Mouse (Mus musculus): Measurements from ENCODE around the gene Mdh2. TPM values are rescaled to one million over a fixed set of nuclear protein-coding genes. Genes with fewer than 3 reads are reported as not detected.

The Mdh2 gene
- polyA plus RNA-seq, 1 experiment from 2014 or later = 496 TPM

DNA sequence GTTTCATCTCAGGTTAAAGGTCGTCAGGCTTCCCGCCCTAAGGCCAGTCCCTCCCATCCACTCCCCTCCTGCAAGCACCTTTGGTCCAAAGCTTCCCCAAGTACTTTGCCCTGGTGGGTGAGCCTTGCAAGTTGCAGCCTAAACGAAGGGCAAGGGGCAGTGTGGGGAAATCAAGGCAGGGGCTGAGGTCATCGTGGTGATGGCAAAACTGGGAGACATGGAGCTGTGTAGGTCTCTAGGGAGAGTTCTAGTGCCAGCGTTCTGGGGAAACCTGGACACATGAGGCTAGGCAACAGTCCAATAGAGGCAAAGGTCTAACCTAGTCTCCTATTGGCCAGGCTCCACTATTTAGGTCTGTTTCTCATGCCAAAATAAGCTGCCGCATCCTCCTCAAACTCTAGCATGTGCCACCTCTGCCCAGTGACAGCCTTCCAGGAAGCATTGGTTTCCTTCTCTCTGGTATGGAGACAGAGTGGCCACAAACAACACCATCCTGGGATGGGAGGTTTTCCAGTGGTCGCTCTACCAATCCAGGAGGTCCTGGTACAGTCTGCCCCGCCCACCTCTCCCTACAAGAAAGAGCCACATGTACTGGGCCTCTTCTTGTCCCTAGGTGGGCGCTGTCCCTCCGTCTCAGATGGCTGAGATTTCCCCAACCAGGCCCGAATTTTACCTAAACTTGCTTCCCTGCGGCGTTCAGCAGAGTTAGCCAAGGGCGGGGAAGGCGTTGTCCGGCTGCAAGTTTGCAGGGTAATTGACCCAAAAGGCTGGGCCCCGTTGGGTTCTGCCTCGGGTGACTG lies 35.1 kb upstream of the Mdh2 start:
- H3K36me3 ChIP-seq = 0 out of 2 replicates have a peak, but pooled peaks cover 6% of the 10 kb centered on the region

DNA sequence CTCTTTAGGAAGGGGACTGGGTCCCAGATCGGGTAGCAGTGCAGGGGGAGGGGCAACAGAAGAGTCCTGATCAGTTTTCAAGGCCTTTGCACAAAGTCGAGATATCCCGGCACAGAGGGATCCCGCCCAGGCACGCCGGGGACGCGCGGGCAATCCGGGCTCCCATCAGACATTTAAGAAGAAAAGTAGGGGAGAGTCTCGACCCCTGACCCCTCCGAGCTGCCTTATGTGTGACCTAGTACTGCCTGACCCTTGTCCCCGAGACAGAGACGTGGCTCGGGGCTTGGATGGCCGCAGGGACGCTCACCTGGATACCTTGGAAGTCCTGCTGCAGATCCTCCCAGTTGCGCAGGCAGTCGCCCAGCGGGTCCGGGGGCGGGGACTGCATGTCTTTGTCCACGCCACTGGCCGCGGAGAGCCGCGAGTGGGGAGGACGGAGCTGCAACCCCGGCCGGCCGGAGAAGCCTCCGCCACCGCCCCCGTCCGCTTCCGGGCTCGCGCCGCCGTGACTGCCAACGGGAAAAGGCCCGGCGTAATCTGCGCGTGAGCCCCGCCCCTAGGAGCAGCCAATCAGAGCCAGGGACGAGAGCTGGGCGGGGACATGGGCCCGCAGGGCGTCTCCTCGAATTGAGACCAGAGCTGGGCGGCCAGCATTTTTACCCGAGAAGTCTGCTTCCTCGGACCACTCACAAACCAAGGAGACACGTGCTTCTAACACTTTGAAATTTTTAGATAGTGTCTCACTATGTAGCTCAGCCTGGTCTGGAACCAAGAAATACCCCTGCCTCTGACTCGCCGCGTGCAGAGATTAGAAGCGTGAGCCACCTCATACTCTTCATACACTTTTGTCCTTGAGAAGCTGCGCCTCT lies 34.3 kb upstream of the Mdh2 start, which contains the start of gene Tmem120a:
TSS of gene Tmem120a (minus strand) at position 708 of the 869 bp plus-strand sequence.
- H3K4me3 ChIP-seq (replicated peaks) = peak within 1 kb of the TSS; percentile 92
- under 1% methylated on average over 59 of the region's 60 CpGs for WGBS
- ATAC-seq (ENCODE audit: insufficient read depth, low FRiP score, low read depth) = peak; percentile 95
- peak within 1 kb of the TSS; percentile 71 for H3K9ac ChIP-seq
- 0 out of 2 replicates have a peak, but pooled peaks cover 6% of the 10 kb centered on the region for H3K36me3 ChIP-seq
- H3K9me3 ChIP-seq = 0 out of 2 replicates have a peak, but pooled peaks cover 3% of the 10 kb centered on the region
- peak within 1 kb of the TSS; percentile 70; the same call in 1 of the 2 replicates for H3K27ac ChIP-seq
- H3K4me1 ChIP-seq = peaks cover 18% of the 10 kb centered on the region
- no peaks in the 10 kb centered on the region for H3K27me3 ChIP-seq (replicated peaks)
- peak within 1 kb of the TSS; percentile 79 for H3K4me2 ChIP-seq

More for the DNA sequence above, 35.1 kb upstream of the Mdh2 start:
- no peak overlapping the region for H3K27ac ChIP-seq
- peak overlapping the region; percentile 71; the same call in 1 of the 2 replicates for H3K9ac ChIP-seq
- peaks cover 18% of the 10 kb centered on the region for H3K4me1 ChIP-seq
- 22% methylated on average over 18 of the region's 18 CpGs for WGBS
- H3K4me2 ChIP-seq = peak overlapping the region; percentile 79
- no peak for ATAC-seq (ENCODE audit: insufficient read depth, low FRiP score, low read depth)
- no peaks in the 10 kb centered on the region for H3K27me3 ChIP-seq (replicated peaks)
- peak overlapping the region; percentile 92 for H3K4me3 ChIP-seq (replicated peaks)
- H3K9me3 ChIP-seq = 0 out of 2 replicates have a peak, but pooled peaks cover 3% of the 10 kb centered on the region

- Histone ChIP-seq H3K4me3 (replicated peaks) (peak overlapping the region; percentile 92), H3K27me3 (replicated peaks) (no peaks in the 10 kb centered on the region), H3K4me1 (peaks cover 18% of the 10 kb centered on the region), H3K9me3 (0 out of 2 replicates have a peak, but pooled peaks cover 3% of the 10 kb centered on the region), H3K4me2 (peak overlapping the region; percentile 79), H3K27ac (no peak overlapping the region; the same call in 1 of the 2 replicates), H3K9ac (peak overlapping the region; percentile 29; the same call in 1 of the 2 replicates), H3K36me3 (0 out of 2 replicates have a peak, but pooled peaks cover 6% of the 10 kb centered on the region)
- no peak for ATAC-seq (ENCODE audit: insufficient read depth, low FRiP score, low read depth)
- 13% methylated on average over 12 of the region's 12 CpGs for WGBS
Observed at GRCm38 (mm10) chr5:135744742-135745141, 33.5 kb upstream of the Mdh2 start.

- no peak overlapping the region for H3K9ac ChIP-seq
- H3K4me3 ChIP-seq (replicated peaks) = no peak overlapping the region
- no peak overlapping the region for H3K4me2 ChIP-seq
- no peaks in the 10 kb centered on the region for H3K27me3 ChIP-seq (replicated peaks)
- H3K27ac ChIP-seq = no peak overlapping the region
- H3K36me3 ChIP-seq = no peaks in the 10 kb centered on the region
- WGBS = 67% methylated on average over 1 of the region's 1 CpGs
- H3K9me3 ChIP-seq = 0 out of 2 replicates have a peak, but pooled peaks cover 3% of the 10 kb centered on the region
- H3K4me1 ChIP-seq = no peaks in the 10 kb centered on the region
- ATAC-seq (ENCODE audit: insufficient read depth, low FRiP score, low read depth) = no peak
Observed at GRCm38 (mm10) chr5:135751041-135751440, 27.2 kb upstream of the Mdh2 start.

- H3K27ac ChIP-seq = no peak overlapping the region
- H3K9ac ChIP-seq = no peak overlapping the region
- 0 out of 2 replicates have a peak, but pooled peaks cover 3% of the 10 kb centered on the region for H3K9me3 ChIP-seq
- H3K4me1 ChIP-seq = no peaks in the 10 kb centered on the region
- no peak overlapping the region for H3K4me3 ChIP-seq (replicated peaks)
- no peak overlapping the region for H3K4me2 ChIP-seq
- no peak for ATAC-seq (ENCODE audit: insufficient read depth, low FRiP score, low read depth)
- H3K36me3 ChIP-seq = no peaks in the 10 kb centered on the region
- no peaks in the 10 kb centered on the region for H3K27me3 ChIP-seq (replicated peaks)
- 72% methylated on average over 2 of the region's 2 CpGs for WGBS
Observed at GRCm38 (mm10) chr5:135751595-135751994, 26.7 kb upstream of the Mdh2 start.

GRCm38 (mm10) chr5:135761881-135762280 lies 16.4 kb upstream of the Mdh2 start:
- Histone ChIP-seq H3K36me3 (no peaks in the 10 kb centered on the region), H3K4me1 (no peaks in the 10 kb centered on the region), H3K4me2 (no peak overlapping the region), H3K9me3 (no peaks in the 10 kb centered on the region), H3K27ac (no peak overlapping the region), H3K9ac (no peak overlapping the region), H3K27me3 (replicated peaks) (no peaks in the 10 kb centered on the region), H3K4me3 (replicated peaks) (no peak overlapping the region)
- ATAC-seq (ENCODE audit: insufficient read depth, low FRiP score, low read depth) = no peak
- 67% methylated on average over 3 of the region's 3 CpGs for WGBS

GRCm38 (mm10) chr5:135763526-135763925 lies 14.8 kb upstream of the Mdh2 start:
- ATAC-seq (ENCODE audit: insufficient read depth, low FRiP score, low read depth) = no peak
- H3K4me3 ChIP-seq (replicated peaks) = no peak overlapping the region
- no peaks in the 10 kb centered on the region for H3K36me3 ChIP-seq
- WGBS = 3% methylated on average over 7 of the region's 7 CpGs
- no peak overlapping the region for H3K9ac ChIP-seq
- no peak overlapping the region for H3K27ac ChIP-seq
- H3K4me1 ChIP-seq = no peaks in the 10 kb centered on the region
- H3K27me3 ChIP-seq (replicated peaks) = no peaks in the 10 kb centered on the region
- H3K4me2 ChIP-seq = no peak overlapping the region
- no peaks in the 10 kb centered on the region for H3K9me3 ChIP-seq

- WGBS = 66% methylated on average over 3 of the region's 3 CpGs
- Histone ChIP-seq H3K9me3 (no peaks in the 10 kb centered on the region), H3K4me3 (replicated peaks) (no peak overlapping the region), H3K36me3 (no peaks in the 10 kb centered on the region), H3K4me1 (no peaks in the 10 kb centered on the region), H3K9ac (no peak overlapping the region), H3K27me3 (replicated peaks) (no peaks in the 10 kb centered on the region), H3K4me2 (no peak overlapping the region), H3K27ac (no peak overlapping the region)
- no peak for ATAC-seq (ENCODE audit: insufficient read depth, low FRiP score, low read depth)
Observed at GRCm38 (mm10) chr5:135764971-135765370, 13.3 kb upstream of the Mdh2 start.

DNA sequence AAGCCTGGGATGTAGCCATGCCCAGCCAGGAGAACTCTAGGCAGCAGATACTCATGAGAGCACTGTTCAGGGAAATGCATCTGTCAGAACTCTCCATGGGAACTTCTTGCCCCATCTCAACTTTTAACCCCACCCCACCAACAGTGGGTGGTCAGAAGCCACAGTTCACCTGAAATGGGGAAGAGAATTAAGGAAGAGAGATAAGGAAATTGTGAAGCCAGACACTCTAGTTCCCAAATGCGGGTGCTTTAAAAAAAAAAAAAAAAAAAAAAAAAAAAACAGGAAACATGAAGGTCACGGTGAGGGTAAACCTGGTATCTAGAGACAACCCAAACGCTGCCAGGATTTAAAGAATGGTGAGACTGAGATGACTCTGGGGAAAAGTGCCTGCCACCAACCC lies 5.8 kb upstream of the Mdh2 start:
- no peak overlapping the region for H3K27ac ChIP-seq
- no peak overlapping the region for H3K4me2 ChIP-seq
- WGBS = 35% methylated on average over 3 of the region's 3 CpGs
- no peak overlapping the region for H3K4me3 ChIP-seq (replicated peaks)
- no peak for ATAC-seq (ENCODE audit: insufficient read depth, low FRiP score, low read depth)
- 0 out of 2 replicates have a peak, but pooled peaks cover 3% of the 10 kb centered on the region for H3K4me1 ChIP-seq
- H3K27me3 ChIP-seq (replicated peaks) = no peaks in the 10 kb centered on the region
- H3K9me3 ChIP-seq = no peaks in the 10 kb centered on the region
- H3K36me3 ChIP-seq = no peaks in the 10 kb centered on the region
- no peak overlapping the region for H3K9ac ChIP-seq

GRCm38 (mm10) chr5:135776546-135776945 lies 1.7 kb upstream of the Mdh2 start:
- Histone ChIP-seq H3K27ac (no peak overlapping the region), H3K27me3 (replicated peaks) (no peaks in the 10 kb centered on the region), H3K36me3 (0 out of 2 replicates have a peak, but pooled peaks cover under 1% of the 10 kb centered on the region), H3K9ac (no peak overlapping the region), H3K4me3 (replicated peaks) (no peak overlapping the region), H3K4me1 (peaks cover 16% of the 10 kb centered on the region), H3K4me2 (no peak overlapping the region), H3K9me3 (no peaks in the 10 kb centered on the region)
- WGBS = 81% methylated on average over 4 of the region's 4 CpGs
- ATAC-seq (ENCODE audit: insufficient read depth, low FRiP score, low read depth) = no peak

GRCm38 (mm10) chr5:135777796-135778470 lies 347 bp upstream of the Mdh2 start, which contains the start of gene Styxl1:
Gene Styxl1 (minus strand): TSS chr5:135778385.
- H3K27ac ChIP-seq = peak within 1 kb of the TSS; percentile 92
- H3K27me3 ChIP-seq (replicated peaks) = no peaks in the 10 kb centered on the region
- peak within 1 kb of the TSS; percentile 85 for H3K9ac ChIP-seq
- H3K4me2 ChIP-seq = peak within 1 kb of the TSS; percentile 83
- peaks cover 8% of the 10 kb centered on the region for H3K36me3 ChIP-seq
- under 1% methylated on average over 45 of the region's 45 CpGs for WGBS
- peak within 1 kb of the TSS; percentile 74 for H3K4me3 ChIP-seq (replicated peaks)
- ATAC-seq (ENCODE audit: insufficient read depth, low FRiP score, low read depth) = peak; percentile 93
- H3K4me1 ChIP-seq = peaks cover 16% of the 10 kb centered on the region
- H3K9me3 ChIP-seq = no peaks in the 10 kb centered on the region

All from stomach, embryonic 15.5 days (tissue).